Mouse (Mus musculus) activated CD4-positive, CD25-positive, alpha-beta regulatory T cell, adult 4 months (primary cell): ENCODE data around the gene Exoc3l. TPM values are rescaled to one million over a fixed set of nuclear protein-coding genes. Genes with fewer than 3 reads are reported as not detected.

Experiments
- polyA plus RNA-seq, 2 experiments: library from polyadenylated mRNA; unstranded; fragments of 100-300 nt; shearing (Covaris generic); gene quantifications; one replicate each; pipeline ENCODE4 v1.2.1; 2017

Gene Exoc3l
- polyA plus RNA-seq, 2 experiments from 2014 or later: 0.54 to 2.0 TPM

Other genes starting within 250 kb of the Exoc3l start
- not detected for gene Ces3a, start 247.5 kb downstream of the Exoc3l start, polyA plus RNA-seq
- gene Ces3b, start 212.3 kb downstream of the Exoc3l start, polyA plus RNA-seq: not detected
- not detected for gene Ces4a, start 164.3 kb downstream of the Exoc3l start, polyA plus RNA-seq
- gene Cbfb, start 125.4 kb downstream of the Exoc3l start, polyA plus RNA-seq: 10 to 100 TPM; 34.0 to 49.2 TPM
- gene D230025D16Rik, start 71.0 kb downstream of the Exoc3l start, polyA plus RNA-seq: 10 to 100 TPM; 12.0 to 17.4 TPM
- gene B3gnt9, start 40.9 kb downstream of the Exoc3l start, polyA plus RNA-seq: under 1 TPM; 0.42 to 0.62 TPM
- gene Tradd, start 31.5 kb downstream of the Exoc3l start, polyA plus RNA-seq: 10 to 100 TPM; 54.2 to 64.6 TPM
- 10 to 100 TPM; 17.7 to 24.2 TPM for gene Fbxl8, start 31.5 kb downstream of the Exoc3l start, polyA plus RNA-seq
- gene Hsf4, start 26.3 kb downstream of the Exoc3l start, polyA plus RNA-seq: under 1 TPM; 0.31 to 0.37 TPM
- not detected for gene Nol3, start 20.0 kb downstream of the Exoc3l start, polyA plus RNA-seq
- gene 4931428F04Rik, start 6.2 kb downstream of the Exoc3l start, polyA plus RNA-seq: 1 to 10 TPM in 1 of 2 experiments, under 1 TPM in 1; 0.79 to 1.1 TPM
- 10 to 100 TPM; 49.1 to 64.7 TPM for gene E2f4, start 1.6 kb upstream of the Exoc3l start, polyA plus RNA-seq
- gene Elmo3, start 9.5 kb upstream of the Exoc3l start, polyA plus RNA-seq: 1 to 10 TPM; 6.6 to 7.4 TPM
- gene Lrrc29, start 30.2 kb upstream of the Exoc3l start, polyA plus RNA-seq: 1 to 10 TPM; 1.4 to 2.7 TPM
- 100 to 1,000 TPM; 160 to 182 TPM for gene Tmem208, start 30.3 kb upstream of the Exoc3l start, polyA plus RNA-seq
- gene Fhod1, start 51.9 kb upstream of the Exoc3l start, polyA plus RNA-seq: 1 to 10 TPM; 2.9 to 3.1 TPM
- under 1 TPM; 0.24 to 0.44 TPM for gene Slc9a5, start 52.7 kb upstream of the Exoc3l start, polyA plus RNA-seq
- under 1 TPM in 1 of 2 experiments, not detected in 1; 0.20 TPM for gene Plekhg4, start 77.2 kb upstream of the Exoc3l start, polyA plus RNA-seq
- gene Kctd19, start 117.4 kb upstream of the Exoc3l start, polyA plus RNA-seq: not detected
- gene Lrrc36, start 117.5 kb upstream of the Exoc3l start, polyA plus RNA-seq: not detected
- under 1 TPM; 0.50 to 0.60 TPM for gene Tppp3, start 175.4 kb upstream of the Exoc3l start, polyA plus RNA-seq
- under 1 TPM; 0.43 to 0.62 TPM for gene Zdhhc1, start 200.8 kb upstream of the Exoc3l start, polyA plus RNA-seq
- gene Hsd11b2, start 222.7 kb upstream of the Exoc3l start, polyA plus RNA-seq: not detected